Mouse (Mus musculus): Measurements from ENCODE around the gene Acacb. TPM values are rescaled to one million over a fixed set of nuclear protein-coding genes. Genes with fewer than 3 reads are reported as not detected.
A peak's percentile ranks its signal among the peaks of the same experiment; 100 is the strongest.

The Acacb gene
- polyA plus RNA-seq, 1 experiment from 2014 or later = 1.3 TPM

DNA sequence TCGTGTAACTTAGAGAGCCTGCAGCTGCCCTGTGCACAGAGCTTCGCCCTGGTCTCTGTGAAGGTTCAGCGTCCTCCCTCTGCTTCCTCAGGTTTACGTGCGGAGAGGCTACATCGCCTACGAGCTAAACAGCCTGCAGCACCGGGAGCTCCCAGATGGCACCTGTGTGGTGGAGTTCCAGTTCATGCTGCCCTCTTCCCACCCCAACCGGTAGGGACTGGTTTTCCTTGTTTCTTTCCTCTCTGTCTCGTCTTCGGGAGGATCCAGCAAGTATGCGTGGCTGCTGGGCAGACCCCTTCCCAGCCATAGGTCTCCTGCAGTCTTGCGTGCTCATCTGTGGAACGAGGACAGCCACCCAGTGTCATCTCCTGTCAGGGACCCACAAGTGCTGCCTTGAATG lies 72.4 kb downstream of the Acacb start:
- TF ChIP-seq CTCF (IDR thresholded peaks at IDR 0.05; ENCODE audit: low read depth) (no peak), EP300 (optimal IDR thresholded peaks at IDR 0.05) (no peak)

DNA sequence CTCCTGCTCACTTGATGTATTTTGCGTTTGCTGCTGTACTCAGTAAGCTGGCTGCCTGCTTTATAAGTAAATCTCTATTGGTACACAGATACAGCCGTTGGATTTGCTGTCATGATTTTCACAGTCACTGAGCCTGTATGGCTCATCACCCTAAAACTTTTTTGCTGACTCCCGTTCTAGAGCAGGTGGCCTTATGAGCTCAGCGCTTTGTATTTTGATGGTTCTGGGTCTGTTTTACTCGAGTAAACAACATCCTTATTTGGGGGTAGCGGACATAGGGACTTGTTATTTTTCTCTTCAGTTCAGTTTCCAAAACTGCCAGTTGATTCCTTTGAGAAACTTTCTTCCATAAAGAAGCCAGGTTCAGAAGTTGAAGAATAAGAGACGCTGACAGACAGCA lies 79.7 kb downstream of the Acacb start:
- H3K4me1 ChIP-seq (replicated peaks; ENCODE audit: control insufficient read depth, insufficient read depth) = no peaks in the 10 kb centered on the region
- DNase-seq (ENCODE audit: low spot score) (no peak), ATAC-seq (ENCODE audit: low FRiP score, low TSS enrichment) (no peak)
- WGBS = 91% methylated on average over 7 of the region's 7 CpGs
- H3K9me3 ChIP-seq (ENCODE audit: control insufficient read depth, low read length) = peaks cover 5% of the 10 kb centered on the region; the same call in 1 of the 2 replicates
- no peak for TF ChIP-seq CTCF (IDR thresholded peaks at IDR 0.05; ENCODE audit: low read depth)
- no peak for TF ChIP-seq EP300 (optimal IDR thresholded peaks at IDR 0.05)
- no peak overlapping the region for H3K4me2 ChIP-seq (replicated peaks; ENCODE audit: low read depth)
- H3K4me3 ChIP-seq (ENCODE audit: low read depth, low read length) = no peak overlapping the region
- H3K36me3 ChIP-seq (ENCODE audit: control insufficient read depth, insufficient read depth, low read length) = no peaks in the 10 kb centered on the region
- H3K27ac ChIP-seq (replicated peaks) = no peak overlapping the region
- no peak overlapping the region for H3K9ac ChIP-seq (ENCODE audit: low read length)
- no peaks in the 10 kb centered on the region for H3K27me3 ChIP-seq (ENCODE audit: control insufficient read depth, insufficient read depth, low read length)

More for the DNA sequence above, 72.4 kb downstream of the Acacb start:
- no peak for ATAC-seq (ENCODE audit: low FRiP score, low TSS enrichment)
- no peak overlapping the region for H3K9ac ChIP-seq (ENCODE audit: low read length)
- H3K9me3 ChIP-seq (ENCODE audit: control insufficient read depth, low read length) = no peaks in the 10 kb centered on the region
- no peak overlapping the region for H3K4me3 ChIP-seq (ENCODE audit: low read depth, low read length)
- H3K27me3 ChIP-seq (ENCODE audit: control insufficient read depth, insufficient read depth, low read length) = no peaks in the 10 kb centered on the region
- DNase-seq (ENCODE audit: low spot score) = no peak
- no peaks in the 10 kb centered on the region; the same call in 1 of the 2 replicates for H3K36me3 ChIP-seq (ENCODE audit: control insufficient read depth, insufficient read depth, low read length)
- no peak overlapping the region for H3K4me2 ChIP-seq (replicated peaks; ENCODE audit: low read depth)
- no peak overlapping the region for H3K27ac ChIP-seq (replicated peaks)
- H3K4me1 ChIP-seq (replicated peaks; ENCODE audit: control insufficient read depth, insufficient read depth) = no peaks in the 10 kb centered on the region
- 77% methylated on average over 14 of the region's 14 CpGs for WGBS

DNA sequence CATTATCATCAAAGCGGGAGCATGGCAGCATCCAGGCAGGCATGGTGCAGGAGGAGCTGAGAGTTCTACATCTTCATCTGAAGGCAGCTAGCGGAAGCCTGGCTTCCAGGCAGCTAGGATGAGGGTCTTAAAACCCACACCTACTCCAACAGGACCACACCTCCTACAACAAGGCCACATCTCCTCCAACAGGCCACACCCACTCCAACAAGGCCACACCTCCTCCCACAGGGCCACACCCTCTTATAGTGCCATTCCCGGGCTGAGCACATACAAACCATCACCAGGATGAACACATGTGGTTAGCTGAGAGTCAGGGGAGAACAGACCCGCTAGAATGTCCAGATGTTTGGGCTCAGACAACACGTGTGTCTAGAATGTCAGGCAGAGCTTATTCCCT lies 82.6 kb downstream of the Acacb start:
- H3K27ac ChIP-seq (replicated peaks) = no peak overlapping the region
- H3K4me2 ChIP-seq (replicated peaks; ENCODE audit: low read depth) = no peak overlapping the region
- ATAC-seq (ENCODE audit: low FRiP score, low TSS enrichment) (no peak), DNase-seq (ENCODE audit: low spot score) (no peak)
- no peak overlapping the region for H3K9ac ChIP-seq (ENCODE audit: low read length)
- H3K4me3 ChIP-seq (ENCODE audit: low read depth, low read length) = no peak overlapping the region
- H3K9me3 ChIP-seq (ENCODE audit: control insufficient read depth, low read length) = peaks cover 5% of the 10 kb centered on the region; the same call in 1 of the 2 replicates
- 60% methylated on average over 5 of the region's 5 CpGs for WGBS
- no peak for TF ChIP-seq EP300 (optimal IDR thresholded peaks at IDR 0.05)
- TF ChIP-seq CTCF (IDR thresholded peaks at IDR 0.05; ENCODE audit: low read depth) = no peak
- no peaks in the 10 kb centered on the region for H3K4me1 ChIP-seq (replicated peaks; ENCODE audit: control insufficient read depth, insufficient read depth)
- H3K36me3 ChIP-seq (ENCODE audit: control insufficient read depth, insufficient read depth, low read length) = no peaks in the 10 kb centered on the region
- no peaks in the 10 kb centered on the region for H3K27me3 ChIP-seq (ENCODE audit: control insufficient read depth, insufficient read depth, low read length)

DNA sequence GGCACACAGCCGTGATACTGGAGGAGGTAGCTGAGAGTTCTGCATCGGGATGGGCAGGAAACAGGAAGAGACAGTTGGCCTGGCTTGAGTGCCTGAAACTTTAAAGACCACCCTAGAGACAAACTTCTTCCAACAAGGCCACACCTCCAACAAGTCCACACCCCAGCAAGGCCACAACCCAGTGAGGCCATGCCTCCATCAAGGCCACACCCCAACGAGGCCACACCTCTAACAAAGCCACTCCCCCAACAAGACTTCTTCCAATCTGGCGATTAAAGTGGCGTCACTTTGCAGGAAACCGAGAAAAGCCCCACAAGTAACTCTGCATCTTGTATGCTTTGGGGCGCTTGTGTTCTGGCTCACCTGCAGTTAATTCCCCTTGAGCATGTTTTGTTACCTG lies 92.6 kb downstream of the Acacb start:
- TF ChIP-seq CTCF (IDR thresholded peaks at IDR 0.05; ENCODE audit: low read depth) (no peak), EP300 (optimal IDR thresholded peaks at IDR 0.05) (no peak)
- no peaks in the 10 kb centered on the region for H3K36me3 ChIP-seq (ENCODE audit: control insufficient read depth, insufficient read depth, low read length)
- H3K9ac ChIP-seq (ENCODE audit: low read length) = no peak overlapping the region
- H3K27me3 ChIP-seq (ENCODE audit: control insufficient read depth, insufficient read depth, low read length) = no peaks in the 10 kb centered on the region
- no peak overlapping the region for H3K4me2 ChIP-seq (replicated peaks; ENCODE audit: low read depth)
- 25% methylated on average over 7 of the region's 7 CpGs for WGBS
- no peak overlapping the region for H3K4me3 ChIP-seq (ENCODE audit: low read depth, low read length)
- no peaks in the 10 kb centered on the region for H3K9me3 ChIP-seq (ENCODE audit: control insufficient read depth, low read length)
- DNase-seq (ENCODE audit: low spot score) = peak; percentile 23
- no peak overlapping the region for H3K27ac ChIP-seq (replicated peaks)
- no peaks in the 10 kb centered on the region for H3K4me1 ChIP-seq (replicated peaks; ENCODE audit: control insufficient read depth, insufficient read depth)
- ATAC-seq (ENCODE audit: low FRiP score, low TSS enrichment) = no peak

DNA sequence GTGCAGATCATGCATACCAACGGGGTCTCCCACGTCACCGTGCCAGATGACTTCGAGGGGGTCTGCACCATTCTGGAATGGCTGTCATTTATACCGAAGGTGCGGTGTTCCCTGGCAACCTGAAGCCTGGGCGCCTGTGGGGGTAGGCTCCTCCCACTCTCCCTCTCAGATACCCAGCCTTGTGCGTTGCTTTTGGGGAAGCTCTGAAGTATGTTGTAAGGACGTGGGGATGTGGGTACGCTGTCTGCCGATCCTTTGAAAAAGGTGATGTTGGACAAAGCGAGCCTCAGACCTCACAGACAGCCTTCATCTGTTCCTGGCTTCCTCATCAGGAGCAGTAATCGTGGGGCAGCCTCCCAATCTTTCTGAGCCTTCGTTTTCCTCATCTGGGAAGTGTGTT lies 93.4 kb downstream of the Acacb start:
- WGBS = 53% methylated on average over 14 of the region's 14 CpGs
- DNase-seq (ENCODE audit: low spot score) = no peak
- H3K9me3 ChIP-seq (ENCODE audit: control insufficient read depth, low read length) = no peaks in the 10 kb centered on the region
- H3K4me3 ChIP-seq (ENCODE audit: low read depth, low read length) = no peak overlapping the region
- H3K27me3 ChIP-seq (ENCODE audit: control insufficient read depth, insufficient read depth, low read length) = no peaks in the 10 kb centered on the region
- no peak overlapping the region for H3K9ac ChIP-seq (ENCODE audit: low read length)
- no peak for ATAC-seq (ENCODE audit: low FRiP score, low TSS enrichment)
- no peak for TF ChIP-seq CTCF (IDR thresholded peaks at IDR 0.05; ENCODE audit: low read depth)
- TF ChIP-seq EP300 (optimal IDR thresholded peaks at IDR 0.05) = no peak
- H3K4me2 ChIP-seq (replicated peaks; ENCODE audit: low read depth) = no peak overlapping the region
- no peaks in the 10 kb centered on the region for H3K36me3 ChIP-seq (ENCODE audit: control insufficient read depth, insufficient read depth, low read length)
- no peak overlapping the region for H3K27ac ChIP-seq (replicated peaks)
- no peaks in the 10 kb centered on the region for H3K4me1 ChIP-seq (replicated peaks; ENCODE audit: control insufficient read depth, insufficient read depth)

DNA sequence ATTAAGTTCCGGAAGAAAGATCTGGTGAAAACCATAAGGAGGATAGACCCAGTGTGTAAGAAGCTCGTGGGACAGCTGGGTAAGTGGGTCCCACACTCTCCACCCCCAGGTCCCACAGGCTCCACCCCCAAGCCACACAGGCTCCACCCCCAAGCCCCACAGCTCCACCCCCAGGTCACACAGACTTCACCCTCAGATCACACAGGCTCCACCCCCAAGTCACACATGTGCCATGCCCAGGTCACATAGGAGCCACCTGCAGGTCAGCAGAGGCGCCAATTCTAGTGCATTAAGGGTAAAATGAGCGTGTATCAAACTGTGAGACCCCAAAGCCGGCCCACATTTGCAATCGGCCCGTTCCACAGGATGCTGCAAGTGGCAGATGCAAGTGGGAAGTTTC lies 100.1 kb downstream of the Acacb start:
- Histone ChIP-seq H3K4me3 (ENCODE audit: low read depth, low read length) (no peak overlapping the region), H3K36me3 (ENCODE audit: control insufficient read depth, insufficient read depth, low read length) (no peaks in the 10 kb centered on the region), H3K4me1 (replicated peaks; ENCODE audit: control insufficient read depth, insufficient read depth) (no peaks in the 10 kb centered on the region), H3K27ac (replicated peaks) (no peak overlapping the region), H3K9me3 (ENCODE audit: control insufficient read depth, low read length) (no peaks in the 10 kb centered on the region), H3K9ac (ENCODE audit: low read length) (no peak overlapping the region), H3K27me3 (ENCODE audit: control insufficient read depth, insufficient read depth, low read length) (no peaks in the 10 kb centered on the region), H3K4me2 (replicated peaks; ENCODE audit: low read depth) (no peak overlapping the region)
- no peak for ATAC-seq (ENCODE audit: low FRiP score, low TSS enrichment)
- no peak for DNase-seq (ENCODE audit: low spot score)
- 77% methylated on average over 7 of the region's 7 CpGs for WGBS
- TF ChIP-seq CTCF (IDR thresholded peaks at IDR 0.05; ENCODE audit: low read depth) (no peak), EP300 (optimal IDR thresholded peaks at IDR 0.05) (no peak)
